Mouse (Mus musculus) testis, postnatal 10 days (tissue): Measurements from ENCODE around the gene Aatk.

Source experiments
- DNase-seq: peaks from one replicate; pipeline ENCODE4 v3.0.0; 2021; ENCODE audit warnings: low spot score

Aatk gene

GRCm38 (mm10) chr11:120022841-120023240 lies 24.1 kb downstream of the Aatk start:
- DNase-seq: no peak

- no peak for DNase-seq
Measured at GRCm38 (mm10) chr11:120022216-120022615, 24.8 kb downstream of the Aatk start.

GRCm38 (mm10) chr11:120021367-120021766 lies 25.6 kb downstream of the Aatk start:
- no peak for DNase-seq

- DNase-seq: no peak
Measured at GRCm38 (mm10) chr11:120019542-120020440, 27.2 kb downstream of the Aatk start.

- DNase-seq: no peak
Measured at GRCm38 (mm10) chr11:120017011-120017410, 30.0 kb downstream of the Aatk start.

GRCm38 (mm10) chr11:120014758-120015157 lies 32.2 kb downstream of the Aatk start:
- DNase-seq: no peak

- DNase-seq: peak; percentile 84
Measured at GRCm38 (mm10) chr11:120013174-120013711, 33.7 kb downstream of the Aatk start.

- DNase-seq: no peak
Measured at GRCm38 (mm10) chr11:120012702-120013101, 34.3 kb downstream of the Aatk start.

- DNase-seq: peak; percentile 72
Measured at GRCm38 (mm10) chr11:120011761-120012560, 35.0 kb downstream of the Aatk start.

- DNase-seq: no peak
Measured at GRCm38 (mm10) chr11:120011114-120011760, 35.7 kb downstream of the Aatk start.

- no peak for DNase-seq
Measured at GRCm38 (mm10) chr11:120009937-120010336, 37.0 kb downstream of the Aatk start.

- no peak for DNase-seq
Measured at GRCm38 (mm10) chr11:120008956-120009355, 38.0 kb downstream of the Aatk start.

GRCm38 (mm10) chr11:120008501-120008900 lies 38.5 kb downstream of the Aatk start:
- DNase-seq: no peak

GRCm38 (mm10) chr11:120007496-120008080 lies 39.4 kb downstream of the Aatk start:
- no peak for DNase-seq

- DNase-seq: no peak
Measured at GRCm38 (mm10) chr11:120005434-120006317, 41.3 kb downstream of the Aatk start.

- no peak for DNase-seq
Measured at GRCm38 (mm10) chr11:120002634-120003220, 44.2 kb downstream of the Aatk start.

GRCm38 (mm10) chr11:120002041-120002440 lies 44.9 kb downstream of the Aatk start:
- DNase-seq: no peak

GRCm38 (mm10) chr11:119997351-119997750 lies 49.6 kb downstream of the Aatk start:
- no peak for DNase-seq

- DNase-seq: peak; percentile 98
Measured at GRCm38 (mm10) chr11:119991338-119991678, 55.7 kb downstream of the Aatk start.

- no peak for DNase-seq
Measured at GRCm38 (mm10) chr11:119990658-119991337, 56.2 kb downstream of the Aatk start.
